Mouse (Mus musculus): Measurements from ENCODE around the gene Igsf11.

- TF ChIP-seq CTCF (IDR thresholded peaks at IDR 0.05; ENCODE audit: low read depth) (no peak), EP300 (optimal IDR thresholded peaks at IDR 0.05) (no peak)
Measured at GRCm38 (mm10) chr16:38904202-38904601, 11.7 kb downstream of the Igsf11 start.
